In genomic region chr6:119186658-119187057, GRCm38 (mm10) we compare ENCODE assay signal across 10 mouse cellular contexts. TPM values are rescaled to one million over a fixed set of nuclear protein-coding genes. Genes with fewer than 3 reads are reported as not detected.
DNase-seq lines count a peak whose midpoint lies in the region; ATAC-seq and TF ChIP-seq lines count a peak whose summit lies in the region.
"Had no signal": no experiment of that assay in that cellular context is flagged by ENCODE, and none has a peak within 500 bp of the region (broad histone marks: within the 10 kb centered on the region; RNA-seq: fewer than 3 reads in every experiment).

No protein-coding gene starts in this region.

- H3K4me3 ChIP-seq in cerebellum, adult 2 months (replicated peaks; ENCODE audit: insufficient read depth, low read depth, low read length) = no peak overlapping the region
- H3K4me3 ChIP-seq: embryonic facial prominence, embryonic 15.5 days had no signal

- no peaks in the 10 kb centered on the region for H3K4me1 ChIP-seq in cerebellum, adult 2 months (ENCODE audit: control insufficient read depth, insufficient read depth, low read length)
- H3K4me1 ChIP-seq: embryonic facial prominence, embryonic 15.5 days had no signal

- TF ChIP-seq CTCF in cerebellum, adult 2 months (IDR thresholded peaks at IDR 0.05; ENCODE audit: borderline replicate concordance, insufficient read depth, low read depth, low read length) = peak; percentile 52; the same call in 1 of the 2 replicates

- no peak for TF ChIP-seq POLR2A in cerebellum, adult 2 months (IDR thresholded peaks at IDR 0.05; ENCODE audit: borderline replicate concordance, insufficient read depth, low read length)

- peak; percentile 33 to 37 for DNase-seq in cerebellum, adult 2 months
- peak; percentile 39 for DNase-seq in left cerebral cortex, postnatal 4 days
- DNase-seq in left cerebral cortex, adult 11 months (ENCODE audit: low spot score) = no peak
- peak; percentile 25 for DNase-seq in cerebellum, adult 9-10 months
- DNase-seq in spleen, postnatal 4 days (ENCODE audit: low spot score in 2 of 2) = no peak
- no peak for DNase-seq in spleen, adult 12 weeks (ENCODE audit: low spot score)

- intact Hi-C loops in left cerebral cortex, postnatal 4 days (cut with DNase I) = no loop called here

- no peak overlapping the region for H3K27ac ChIP-seq in cerebellum, adult 2 months (ENCODE audit: insufficient read depth, low read length)
- H3K27ac ChIP-seq: embryonic facial prominence, embryonic 15.5 days had no signal

- ATAC-seq in cerebellum, adult (ENCODE audit: insufficient number of reproducible peaks, low FRiP score, low TSS enrichment) = no peak
- peak; percentile 52; the same call in 1 of the 2 replicates for ATAC-seq in megakaryocyte progenitor cell, adult 5-6 weeks (replicated peaks; ENCODE audit: poor library complexity)

- H3K27me3 ChIP-seq in cerebellum, adult 2 months (ENCODE audit: control insufficient read depth, insufficient read depth, low read length) = no peaks in the 10 kb centered on the region
- H3K27me3 ChIP-seq: embryonic facial prominence, embryonic 15.5 days had no signal

- WGBS in cerebellum, adult 2 months = 63% methylated on average over 8 of the region's 8 CpGs

RNA-seq across cellular contexts. Expression of gene Cacna1c, which starts 9.6 kb away (rescaled TPM):
- polyA plus RNA-seq in cerebellum, adult 2 months (2012; rRNA removed) = 16.7 and 17.8 TPM in 2 replicates
- total RNA-seq in left cerebral cortex, postnatal 4 days (2021) = 10 to 100 TPM; 80.0 to 84.8 TPM
- not detected in 2 replicates for total RNA-seq in megakaryocyte progenitor cell, adult 5-6 weeks (2015)
- 0.07 TPM in 1 of 2 replicates, not detected in the other for total RNA-seq in megakaryocyte progenitor cell, adult 5-6 weeks (2017)

RNA-seq across cellular contexts. Expression of gene Dcp1b, which starts 11.6 kb away (rescaled TPM):
- polyA plus RNA-seq in cerebellum, adult 2 months (2012; rRNA removed) = 22.7 and 25.3 TPM in 2 replicates
- total RNA-seq in left cerebral cortex, postnatal 4 days (2021) = 10 to 100 TPM; 21.1 to 21.3 TPM
- 12.3 and 12.8 TPM in 2 replicates for total RNA-seq in megakaryocyte progenitor cell, adult 5-6 weeks (2015)
- total RNA-seq in megakaryocyte progenitor cell, adult 5-6 weeks (2017) = 8.0 and 11.4 TPM in 2 replicates

RNA-seq across cellular contexts. Expression of gene Cacna2d4, which starts 49.7 kb away (rescaled TPM):
- polyA plus RNA-seq in cerebellum, adult 2 months (2012; rRNA removed) = 3.2 and 3.6 TPM in 2 replicates
- under 1 TPM; 0.34 to 0.36 TPM for total RNA-seq in left cerebral cortex, postnatal 4 days (2021)
- 0.02 and 0.05 TPM in 2 replicates for total RNA-seq in megakaryocyte progenitor cell, adult 5-6 weeks (2015)
- total RNA-seq in megakaryocyte progenitor cell, adult 5-6 weeks (2017) = 0.08 TPM in 1 of 2 replicates, not detected in the other
- polyA plus RNA-seq: stomach, embryonic 16.5 days had no signal

Comparison
In these comparisons a context has a peak if more than half of its experiments do, and no peak if none do; other contexts are left out.
1. DNase-seq: peak in cerebellum, adult 2 months (2 of 2), left cerebral cortex, postnatal 4 days (single experiment) and cerebellum, adult 9-10 months (single experiment); none in left cerebral cortex, adult 11 months (single experiment), spleen, postnatal 4 days (0 of 2) and spleen, adult 12 weeks (single experiment).
2. RNA of gene Cacna1c, which starts 9.6 kb away (total RNA-seq): 80.0 to 84.8 TPM in left cerebral cortex, postnatal 4 days; 0.07 TPM in megakaryocyte progenitor cell, adult 5-6 weeks; every median in the first group is over 10 times any median in the second.